Mouse (Mus musculus): ENCODE measurements around the gene Cd200. TPM values are rescaled to one million over a fixed set of nuclear protein-coding genes. Genes with fewer than 3 reads are reported as not detected.

Cd200 gene
- 30.5 and 32.4 TPM in 2 replicates for polyA plus RNA-seq (2012; rRNA removed)

GRCm38 (mm10) chr16:45408425-45409063 lies at the start of gene Cd200:
Gene Cd200 (minus strand): TSS chr16:45409053.

Other genes with a start within 250 kb of the Cd200 start
- 0.55 and 0.61 TPM in 2 replicates for gene Btla, start 184.7 kb downstream of the Cd200 start, polyA plus RNA-seq (2012; rRNA removed)
- 0.04 TPM in 1 of 2 replicates, not detected in the other for gene Gm609, start 83.9 kb upstream of the Cd200 start, polyA plus RNA-seq (2012; rRNA removed)
- gene Gm17783, start 123.0 kb upstream of the Cd200 start, polyA plus RNA-seq (2012; rRNA removed) = not detected in 2 replicates
- gene Slc9c1, start 126.3 kb upstream of the Cd200 start, polyA plus RNA-seq (2012; rRNA removed) = not detected in 2 replicates
- 0.12 and 0.14 TPM in 2 replicates for gene Gcsam, start 201.3 kb upstream of the Cd200 start, polyA plus RNA-seq (2012; rRNA removed)
- gene BC016579, start 245.0 kb upstream of the Cd200 start, polyA plus RNA-seq (2012; rRNA removed) = 0.28 and 0.36 TPM in 2 replicates